Mouse (Mus musculus) 3134 (cell line): ENCODE data around the gene Plxdc2.

Source experiments
- DNase-seq: peaks from one replicate; pipeline ENCODE4 v3.0.0-alpha.2; 2011; ENCODE audit warnings: low spot score; ENCODE audit not compliant: insufficient read length; ENCODE audit errors: extremely low read depth

Plxdc2 gene

GRCm38 (mm10) chr2:16545207-16545606 is 189.1 kb downstream of the Plxdc2 start:
- no peak for DNase-seq

GRCm38 (mm10) chr2:16559287-16559686 is 203.2 kb downstream of the Plxdc2 start:
- DNase-seq = no peak

- no peak for DNase-seq
These were observed 212.2 kb downstream of the Plxdc2 start for GRCm38 (mm10) chr2:16568263-16568662.

GRCm38 (mm10) chr2:16571169-16571751 is 215.2 kb downstream of the Plxdc2 start:
- no peak for DNase-seq

GRCm38 (mm10) chr2:16576566-16576965 is 220.5 kb downstream of the Plxdc2 start:
- DNase-seq = no peak

- no peak for DNase-seq
These were observed 222.0 kb downstream of the Plxdc2 start for GRCm38 (mm10) chr2:16578153-16578552.

- DNase-seq = no peak
These were observed 232.4 kb downstream of the Plxdc2 start for GRCm38 (mm10) chr2:16588546-16588945.

- DNase-seq = no peak
These were observed 239.3 kb downstream of the Plxdc2 start for GRCm38 (mm10) chr2:16595451-16595850.

- DNase-seq = no peak
These were observed 242.1 kb downstream of the Plxdc2 start for GRCm38 (mm10) chr2:16598231-16598630.

GRCm38 (mm10) chr2:16604291-16604690 is 248.2 kb downstream of the Plxdc2 start:
- DNase-seq = no peak

- no peak for DNase-seq
These were observed 251.9 kb downstream of the Plxdc2 start for GRCm38 (mm10) chr2:16607792-16608586.

- no peak for DNase-seq
These were observed 286.0 kb downstream of the Plxdc2 start for GRCm38 (mm10) chr2:16642061-16642460.

- no peak for DNase-seq
These were observed 295.6 kb downstream of the Plxdc2 start for GRCm38 (mm10) chr2:16651713-16652112.

GRCm38 (mm10) chr2:16664516-16664915 is 308.4 kb downstream of the Plxdc2 start:
- no peak for DNase-seq

GRCm38 (mm10) chr2:16668391-16668790 is 312.3 kb downstream of the Plxdc2 start:
- no peak for DNase-seq

- no peak for DNase-seq
These were observed 326.8 kb downstream of the Plxdc2 start for GRCm38 (mm10) chr2:16682905-16683304.

GRCm38 (mm10) chr2:16683739-16684138 is 327.6 kb downstream of the Plxdc2 start:
- no peak for DNase-seq

GRCm38 (mm10) chr2:16684529-16684928 is 328.4 kb downstream of the Plxdc2 start:
- no peak for DNase-seq

GRCm38 (mm10) chr2:16696390-16696789 is 340.3 kb downstream of the Plxdc2 start:
- DNase-seq = no peak

- DNase-seq = no peak
These were observed 341.1 kb downstream of the Plxdc2 start for GRCm38 (mm10) chr2:16697181-16697580.

- DNase-seq = no peak
These were observed 350.1 kb downstream of the Plxdc2 start for GRCm38 (mm10) chr2:16706227-16706626.

GRCm38 (mm10) chr2:16709885-16710284 is 353.8 kb downstream of the Plxdc2 start:
- no peak for DNase-seq
